Mouse (Mus musculus) ES-E14 (cell line): ENCODE data around the gene Als2cr12.

Experiments used
- HCFC1 ChIP-seq: IDR thresholded peaks from 2 replicates; pipeline ENCODE4 v1.6.1; 2012; ENCODE audit warnings: low read length, inconsistent platforms, borderline replicate concordance; ENCODE audit not compliant: insufficient read depth
- ZC3H11A ChIP-seq: IDR thresholded peaks from 2 replicates; pipeline ENCODE4 v1.6.1; 2012; ENCODE audit warnings: low read depth, mild to moderate bottlenecking, inconsistent platforms, low read length, borderline replicate concordance

DNA sequence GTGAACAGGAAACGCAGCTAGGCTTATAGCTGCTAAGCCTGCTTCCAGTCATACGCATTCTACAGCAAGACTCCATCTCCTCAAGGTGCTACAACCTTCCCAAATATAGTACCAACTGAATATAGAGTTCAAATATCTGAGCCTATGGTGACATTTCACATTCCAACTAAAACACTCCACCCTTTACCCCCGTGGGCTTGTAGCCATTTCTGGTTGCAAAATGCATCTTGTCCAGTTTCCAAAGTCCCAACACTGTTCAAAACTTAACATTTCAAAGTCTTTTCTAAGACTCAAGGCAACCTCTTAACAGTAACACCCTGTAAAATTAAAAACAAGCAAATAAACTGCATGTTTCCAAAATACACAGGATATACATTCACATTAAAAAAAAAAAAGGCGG lies 80.6 kb downstream of the Als2cr12 start:
- TF ChIP-seq ZC3H11A, result no peak
- no peak for TF ChIP-seq HCFC1
